Mouse (Mus musculus): Measurements from ENCODE around the gene Zfp799. TPM values are rescaled to one million over a fixed set of nuclear protein-coding genes. Genes with fewer than 3 reads are reported as not detected.

Zfp799 gene
- polyA plus RNA-seq, 1 experiment from 2014 or later, result 22.8 TPM

- WGBS, result 89% methylated on average over 3 of the region's 3 CpGs
- H3K4me2 ChIP-seq (replicated peaks), result no peak overlapping the region
- no peaks in the 10 kb centered on the region for H3K4me1 ChIP-seq
- H3K27ac ChIP-seq (replicated peaks), result no peak overlapping the region
- ATAC-seq (replicated peaks), result no peak
- no peaks in the 10 kb centered on the region for H3K9me3 ChIP-seq
- H3K27me3 ChIP-seq, result no peaks in the 10 kb centered on the region
- H3K4me3 ChIP-seq, result no peak overlapping the region
- peaks cover 60% of the 10 kb centered on the region for H3K36me3 ChIP-seq
- H3K9ac ChIP-seq (replicated peaks), result no peak overlapping the region
Observed at GRCm38 (mm10) chr17:32777564-32777963, 52.5 kb downstream of the Zfp799 start.

- Histone ChIP-seq H3K9ac (replicated peaks) (no peak overlapping the region), H3K27me3 (no peaks in the 10 kb centered on the region), H3K36me3 (peaks cover 86% of the 10 kb centered on the region), H3K4me1 (no peaks in the 10 kb centered on the region), H3K4me3 (no peak overlapping the region), H3K9me3 (no peaks in the 10 kb centered on the region), H3K27ac (replicated peaks) (no peak overlapping the region), H3K4me2 (replicated peaks) (no peak overlapping the region)
- no peak for ATAC-seq (replicated peaks)
- 93% methylated on average over 1 of the region's 1 CpGs for WGBS
Observed at GRCm38 (mm10) chr17:32771213-32771612, 58.8 kb downstream of the Zfp799 start.

GRCm38 (mm10) chr17:32766422-32766821 is 63.6 kb downstream of the Zfp799 start:
- Histone ChIP-seq H3K27me3 (no peaks in the 10 kb centered on the region), H3K27ac (replicated peaks) (no peak overlapping the region), H3K9me3 (no peaks in the 10 kb centered on the region), H3K9ac (replicated peaks) (no peak overlapping the region), H3K36me3 (peaks cover 67% of the 10 kb centered on the region), H3K4me1 (no peaks in the 10 kb centered on the region), H3K4me2 (replicated peaks) (no peak overlapping the region), H3K4me3 (no peak overlapping the region)
- no peak for ATAC-seq (replicated peaks)
- 99% methylated on average over 2 of the region's 2 CpGs for WGBS

Other genes with a start within 250 kb of the Zfp799 start
- gene Cyp4f37, start 209.0 kb downstream of the Zfp799 start, polyA plus RNA-seq (2015; fragmentation: Nextera tagmentation; extraction: Ambion mirVana), result not detected in 2 replicates
- gene Cyp4f40, start 171.4 kb downstream of the Zfp799 start, polyA plus RNA-seq (2015; fragmentation: Nextera tagmentation; extraction: Ambion mirVana), result not detected in 2 replicates
- 1.1 and 1.5 TPM in 2 replicates for gene Cyp4f15, start 144.6 kb downstream of the Zfp799 start, polyA plus RNA-seq (2015; fragmentation: Nextera tagmentation; extraction: Ambion mirVana)
- gene Zfp871, start 42.0 kb downstream of the Zfp799 start, polyA plus RNA-seq (2015; fragmentation: Nextera tagmentation; extraction: Ambion mirVana), result 43.1 and 44.7 TPM in 2 replicates
- gene Zfp811, start 20.3 kb downstream of the Zfp799 start, polyA plus RNA-seq (2015; fragmentation: Nextera tagmentation; extraction: Ambion mirVana), result 40.9 TPM in 2 replicates
- 9.2 and 10.6 TPM in 2 replicates for gene Zfp870, start 61.4 kb upstream of the Zfp799 start, polyA plus RNA-seq (2015; fragmentation: Nextera tagmentation; extraction: Ambion mirVana)
- gene Cyp4f14, start 87.1 kb upstream of the Zfp799 start, polyA plus RNA-seq (2015; fragmentation: Nextera tagmentation; extraction: Ambion mirVana), result 0.10 TPM in 1 of 2 replicates, not detected in the other
- 7.0 and 7.9 TPM in 2 replicates for gene Cyp4f13, start 117.1 kb upstream of the Zfp799 start, polyA plus RNA-seq (2015; fragmentation: Nextera tagmentation; extraction: Ambion mirVana)
- 9.7 and 10.9 TPM in 2 replicates for gene Zfp472, start 135.6 kb upstream of the Zfp799 start, polyA plus RNA-seq (2015; fragmentation: Nextera tagmentation; extraction: Ambion mirVana)
- 22.0 and 22.6 TPM in 2 replicates for gene Zfp952, start 162.9 kb upstream of the Zfp799 start, polyA plus RNA-seq (2015; fragmentation: Nextera tagmentation; extraction: Ambion mirVana)
- gene Zfp763, start 203.1 kb upstream of the Zfp799 start, polyA plus RNA-seq (2015; fragmentation: Nextera tagmentation; extraction: Ambion mirVana), result 28.8 and 30.1 TPM in 2 replicates
- not detected in 2 replicates for gene 4921501E09Rik, start 237.8 kb upstream of the Zfp799 start, polyA plus RNA-seq (2015; fragmentation: Nextera tagmentation; extraction: Ambion mirVana)